Mouse (Mus musculus): ENCODE data around the gene Mapkapk3.
"Not testable (repeated sequence)": the region's sequence is repeated elsewhere in the genome, so short reads cannot be mapped to it uniquely, and the experiment has no call there.

The Mapkapk3 gene

DNA sequence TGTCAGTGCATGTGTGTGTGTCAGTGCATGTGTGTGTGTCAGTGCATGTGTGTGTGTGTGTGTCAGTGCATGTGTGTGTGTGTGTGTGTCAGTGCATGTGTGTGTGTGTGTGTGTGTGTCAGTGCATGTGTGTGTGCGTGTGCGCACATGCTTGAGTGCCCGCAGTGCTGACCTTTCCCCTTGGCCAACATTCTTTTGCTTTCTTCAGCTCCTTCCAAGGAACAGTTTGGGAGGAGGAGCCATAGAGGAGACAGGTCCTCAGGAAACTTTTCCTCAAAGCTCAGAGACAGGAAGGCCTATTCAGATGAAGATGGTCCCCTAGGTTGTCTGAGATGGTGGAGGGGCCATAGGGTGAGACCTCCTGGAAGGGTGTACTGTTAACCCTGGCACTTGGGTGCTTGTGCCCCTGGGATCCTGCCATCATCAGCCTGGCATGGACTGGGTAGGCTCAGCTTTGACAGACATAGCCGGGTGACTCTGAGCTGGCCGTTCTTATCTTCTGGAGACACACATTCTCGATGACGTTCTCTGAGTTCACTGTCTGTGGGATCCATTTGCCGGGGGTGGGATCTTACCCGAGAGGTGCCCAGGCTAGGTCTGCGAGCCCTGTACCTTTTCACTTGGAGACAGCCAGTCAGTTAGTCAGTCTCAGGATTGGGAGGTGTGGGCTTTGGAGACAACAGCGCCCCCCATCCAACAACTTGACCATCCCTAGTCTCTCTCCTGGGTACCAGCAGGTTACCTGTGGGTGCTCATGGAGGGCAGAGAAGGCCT is 17.6 kb upstream of the Mapkapk3 start:
- DNase-seq (ENCODE audit: low spot score) = peak; percentile 22

DNA sequence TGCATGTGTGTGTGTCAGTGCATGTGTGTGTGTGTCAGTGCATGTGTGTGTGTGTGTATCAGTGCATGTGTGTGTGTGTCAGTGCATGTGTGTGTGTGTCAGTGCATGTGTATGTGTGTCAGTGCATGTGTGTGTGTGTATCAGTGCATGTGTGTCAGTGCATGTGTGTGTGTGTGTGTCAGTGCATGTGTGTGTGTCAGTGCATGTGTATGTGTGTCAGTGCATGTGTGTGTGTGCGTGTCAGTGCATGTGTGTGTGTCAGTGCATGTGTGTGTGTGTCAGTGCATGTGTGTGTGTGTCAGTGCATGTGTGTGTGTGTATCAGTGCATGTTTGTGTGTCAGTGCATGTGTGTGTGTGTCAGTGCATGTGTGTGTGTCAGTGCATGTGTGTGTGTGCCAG is 17.0 kb upstream of the Mapkapk3 start:
- DNase-seq (ENCODE audit: low spot score) = not testable (repeated sequence)

DNA sequence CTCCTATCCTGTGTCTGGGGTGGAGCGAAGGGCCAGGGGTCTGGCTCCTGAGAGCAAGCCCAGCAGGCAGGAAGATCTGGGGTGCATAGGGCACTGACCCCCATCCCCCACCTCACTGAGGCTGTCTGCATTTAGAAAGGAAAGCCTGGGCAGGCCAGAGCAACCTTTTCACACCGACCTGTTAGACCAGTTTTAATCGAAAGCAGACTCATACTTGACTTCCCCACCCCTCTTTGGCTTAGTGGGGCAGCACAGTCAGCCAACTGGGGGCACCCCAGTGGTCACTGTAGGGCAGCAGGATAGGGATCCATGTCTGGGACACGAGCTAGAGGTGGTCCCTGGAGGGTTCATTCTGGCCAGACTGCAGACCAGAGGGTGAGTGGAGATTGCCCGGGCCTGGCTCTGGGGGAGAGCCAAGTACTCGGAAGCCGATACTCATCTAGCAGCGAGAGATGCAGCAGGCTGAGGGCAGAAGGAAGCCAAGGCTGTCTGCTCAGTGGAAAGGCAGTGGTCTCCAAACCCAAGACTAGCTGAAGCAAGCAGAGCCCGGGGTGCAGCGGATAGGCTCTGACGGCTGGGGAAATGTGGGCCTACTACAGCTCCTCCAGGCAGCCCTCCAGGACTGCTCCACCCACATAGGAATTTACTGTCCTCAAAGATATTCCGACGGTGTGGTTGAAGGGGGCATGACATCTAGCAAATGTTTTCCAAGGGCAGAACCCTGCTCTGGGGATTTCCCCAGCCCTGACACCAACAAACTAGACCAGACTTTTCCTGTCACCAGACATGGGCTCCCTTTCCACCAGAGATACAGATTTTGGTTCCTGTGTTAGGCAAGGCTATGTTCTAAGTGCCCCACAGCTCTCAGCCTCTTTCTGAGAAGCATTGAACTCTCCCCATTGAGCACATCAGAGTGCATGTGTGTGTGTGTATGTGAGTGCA is 16.2 kb upstream of the Mapkapk3 start:
- no peak for DNase-seq (ENCODE audit: low spot score)

DNA sequence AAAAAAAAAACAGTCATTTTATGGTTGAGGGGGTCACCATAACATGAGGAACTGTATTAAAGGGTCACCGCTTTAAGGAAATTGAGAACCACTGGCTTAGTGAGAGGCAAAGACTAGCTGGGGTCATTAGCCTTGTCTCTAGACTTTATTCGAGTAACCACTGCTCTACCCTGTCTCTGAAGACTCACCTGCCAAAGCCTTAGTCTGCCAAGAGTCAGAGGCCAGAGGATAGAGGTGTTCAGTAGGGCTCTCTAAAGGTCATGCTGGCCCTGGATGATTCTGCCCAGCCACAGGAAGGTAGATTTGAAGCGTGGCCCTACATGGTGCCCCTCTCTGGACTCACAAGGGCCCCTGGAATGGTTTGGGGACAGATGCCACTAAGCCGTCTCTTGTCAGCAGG is 15.3 kb upstream of the Mapkapk3 start:
- DNase-seq (ENCODE audit: low spot score) = no peak

DNA sequence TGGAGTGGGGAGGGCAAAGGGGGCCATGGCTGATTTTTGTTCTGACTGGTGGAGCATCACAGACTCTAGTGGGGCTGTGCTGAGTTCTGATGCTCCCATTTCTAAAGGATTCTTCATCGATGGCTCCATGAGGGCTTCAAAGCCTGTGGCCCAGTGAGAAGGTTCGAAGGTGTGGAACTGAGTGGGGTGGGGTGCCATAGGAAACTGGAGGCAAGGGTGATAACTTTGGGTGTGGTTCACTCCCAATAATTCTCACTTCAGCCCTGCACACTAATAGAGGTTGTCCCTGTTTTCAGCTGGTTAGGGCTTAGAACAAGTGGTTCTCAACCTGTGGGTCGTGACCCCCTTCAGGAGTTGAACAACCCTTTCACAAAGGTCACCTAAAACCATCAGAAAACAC is 14.7 kb upstream of the Mapkapk3 start:
- no peak for DNase-seq (ENCODE audit: low spot score)

DNA sequence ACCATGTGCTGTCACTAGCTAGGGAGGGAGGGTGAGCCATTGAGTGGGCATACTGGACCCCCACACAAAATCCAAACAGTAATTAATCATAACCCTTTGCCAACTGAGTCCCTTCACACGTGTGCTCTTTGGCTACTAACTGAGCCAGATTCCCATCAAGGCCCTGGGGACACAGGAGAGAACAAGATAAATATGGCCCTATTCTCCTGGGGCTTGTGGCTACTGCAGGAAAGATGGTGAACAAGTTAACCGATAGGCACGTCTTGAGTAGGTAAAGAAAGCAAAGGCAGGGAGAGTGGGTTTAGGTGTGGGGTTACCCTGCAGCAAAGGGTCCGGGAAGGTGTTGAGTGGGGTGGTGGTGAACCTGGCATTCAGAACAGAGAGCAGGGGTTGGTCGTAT is 14.2 kb upstream of the Mapkapk3 start:
- no peak for DNase-seq (ENCODE audit: low spot score)

DNA sequence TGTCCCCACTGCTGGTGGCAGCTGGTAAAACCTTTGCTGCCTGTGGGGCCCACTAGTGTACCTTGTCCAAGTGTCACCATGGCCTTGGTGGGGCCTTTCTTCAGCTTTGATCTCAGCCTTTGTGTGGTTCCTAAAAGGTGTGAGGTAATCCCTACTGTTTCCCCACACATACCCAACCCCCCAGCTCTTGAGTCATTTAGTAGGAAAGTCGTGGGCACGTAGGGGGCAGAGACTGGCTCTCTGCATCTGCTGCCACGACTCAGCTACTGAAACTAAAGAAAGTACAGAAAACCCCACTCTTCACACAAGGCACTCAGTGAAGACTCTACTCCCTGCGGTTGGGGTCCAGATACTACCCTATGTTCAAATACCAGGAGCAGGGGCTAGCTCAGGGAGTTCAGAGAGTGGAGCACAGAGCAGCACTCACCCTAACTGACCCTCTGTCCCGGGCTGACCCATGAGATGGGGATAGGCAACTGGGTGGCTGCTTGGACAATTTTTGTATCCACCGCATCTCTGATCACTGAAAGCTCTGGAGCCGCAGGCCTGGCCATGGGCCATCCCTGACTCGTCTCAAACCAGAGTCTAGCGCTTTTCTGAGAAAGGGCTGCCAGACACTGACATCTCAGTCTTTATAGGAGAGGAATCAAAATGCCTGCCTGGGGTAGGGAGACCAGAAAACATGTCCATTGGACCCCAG is 13.6 kb upstream of the Mapkapk3 start:
- DNase-seq (ENCODE audit: low spot score) = no peak

DNA sequence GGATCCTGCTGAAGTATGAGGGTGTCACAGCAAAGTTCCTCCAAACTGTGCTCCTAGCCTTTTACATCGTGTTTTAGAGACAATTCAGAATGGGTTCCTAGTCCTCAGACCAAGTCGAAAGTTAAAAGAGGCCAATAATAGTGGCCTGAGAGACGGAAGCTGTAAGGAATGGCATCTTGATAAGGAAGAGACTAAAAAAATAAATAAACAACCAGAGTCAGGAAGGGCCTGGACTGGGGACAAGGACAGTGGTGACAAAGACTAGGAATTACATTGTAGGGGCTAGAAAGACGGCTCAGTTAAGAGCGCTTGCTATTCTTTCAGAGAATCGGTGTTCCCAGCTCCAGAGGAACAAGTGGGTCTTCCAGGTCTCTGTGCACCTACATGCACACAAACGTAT is 12.9 kb upstream of the Mapkapk3 start:
- DNase-seq (ENCODE audit: low spot score) = peak; percentile 20

DNA sequence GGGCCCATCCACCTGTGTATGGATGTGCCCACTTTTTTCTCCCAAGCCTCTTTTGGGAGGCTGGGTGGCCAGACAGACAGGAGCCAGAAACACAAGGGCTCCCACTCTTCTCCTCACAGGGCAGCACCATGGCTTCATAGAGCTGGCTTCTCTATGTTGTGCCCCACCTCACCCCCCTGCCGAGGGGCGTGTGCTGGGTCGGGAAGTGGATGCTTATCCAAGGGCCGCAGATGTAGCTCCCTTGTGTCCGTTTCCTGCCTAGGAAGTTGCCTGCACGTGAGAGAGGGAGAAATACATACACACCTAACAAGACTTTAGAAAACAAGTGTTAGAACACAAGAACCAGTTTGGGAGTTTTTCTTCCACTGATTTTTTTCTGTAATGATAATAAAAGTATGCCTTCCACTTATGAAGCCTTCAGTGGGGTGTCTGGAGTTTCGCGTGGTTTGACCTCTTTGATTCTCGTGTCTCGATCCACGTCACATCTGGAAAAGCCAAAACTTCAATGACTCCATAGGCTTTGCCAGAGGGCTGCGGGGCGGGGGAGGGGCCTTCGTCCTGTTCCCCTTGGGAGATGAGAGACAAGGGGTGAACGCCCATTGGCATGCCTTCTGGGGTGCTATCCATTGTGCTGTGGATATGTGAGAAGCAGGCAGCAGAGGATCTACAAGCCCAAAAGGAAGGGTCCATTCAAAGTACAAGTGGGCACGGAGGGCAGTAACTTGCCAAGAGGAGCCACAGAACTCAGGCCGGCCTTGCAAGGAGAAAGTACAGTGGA is 12.1 kb upstream of the Mapkapk3 start:
- DNase-seq (ENCODE audit: low spot score) = no peak

DNA sequence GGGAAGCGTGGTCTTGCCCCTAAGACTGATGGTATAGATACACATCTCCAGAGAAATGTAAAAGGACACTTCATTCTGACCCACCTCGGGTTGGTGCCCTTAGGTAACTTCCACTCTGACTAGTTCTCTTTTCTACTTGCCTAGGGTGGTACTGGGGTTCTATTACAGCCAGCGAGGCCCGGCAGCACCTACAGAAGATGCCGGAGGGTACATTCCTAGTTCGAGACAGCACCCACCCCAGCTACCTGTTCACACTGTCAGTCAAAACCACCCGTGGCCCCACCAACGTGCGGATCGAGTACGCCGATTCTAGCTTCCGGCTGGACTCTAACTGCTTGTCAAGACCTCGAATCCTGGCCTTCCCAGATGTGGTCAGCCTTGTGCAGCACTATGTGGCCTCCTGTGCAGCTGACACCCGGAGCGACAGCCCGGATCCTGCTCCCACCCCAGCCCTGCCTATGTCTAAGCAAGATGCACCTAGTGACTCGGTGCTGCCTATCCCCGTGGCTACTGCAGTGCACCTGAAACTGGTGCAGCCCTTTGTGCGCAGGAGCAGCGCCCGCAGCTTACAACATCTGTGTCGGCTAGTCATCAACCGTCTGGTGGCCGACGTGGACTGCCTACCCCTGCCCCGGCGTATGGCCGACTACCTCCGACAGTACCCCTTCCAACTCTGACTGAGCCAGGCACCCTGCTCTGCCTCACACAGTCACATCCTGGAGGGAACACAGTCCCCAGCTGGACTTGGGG is 10.7 kb upstream of the Mapkapk3 start:
- no peak for DNase-seq (ENCODE audit: low spot score)

DNA sequence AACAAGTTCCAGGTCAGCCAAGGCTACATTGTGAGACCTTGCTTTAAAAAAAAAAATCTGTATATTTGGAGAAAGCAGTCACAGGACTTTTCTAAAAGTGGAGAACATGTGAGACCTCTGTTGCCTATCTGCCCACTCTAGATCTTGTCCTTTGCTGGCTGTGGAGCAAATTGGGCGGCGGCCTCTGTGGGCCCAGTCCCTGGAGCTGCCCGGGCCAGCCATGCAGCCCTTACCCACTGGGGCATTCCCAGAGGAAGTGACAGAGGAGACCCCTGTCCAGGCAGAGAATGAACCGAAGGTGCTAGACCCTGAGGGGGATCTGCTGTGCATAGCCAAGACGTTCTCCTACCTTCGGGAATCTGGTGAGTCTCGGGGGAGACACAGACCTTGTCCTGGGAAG is 10.1 kb upstream of the Mapkapk3 start:
- DNase-seq (ENCODE audit: low spot score) = no peak

DNA sequence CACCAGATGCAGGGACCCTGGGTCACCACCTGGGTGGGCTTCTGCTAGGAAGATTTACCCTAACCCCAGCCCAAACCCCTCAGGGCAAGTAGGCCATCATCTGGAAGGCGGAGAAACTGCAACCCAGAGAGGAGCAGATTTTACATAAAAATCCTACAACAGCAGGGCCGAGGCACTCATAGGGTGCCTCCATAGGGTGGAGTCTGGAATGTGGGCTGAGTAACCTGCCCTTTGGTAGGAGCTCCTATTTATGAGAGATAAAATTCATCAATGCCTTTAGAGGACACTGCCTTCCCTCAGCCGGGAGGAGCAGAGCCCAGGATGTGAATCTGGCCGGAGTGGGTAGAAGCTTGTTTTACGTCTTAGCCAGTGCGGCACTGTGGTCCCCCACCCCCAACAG is 9.2 kb upstream of the Mapkapk3 start:
- DNase-seq (ENCODE audit: low spot score) = no peak

DNA sequence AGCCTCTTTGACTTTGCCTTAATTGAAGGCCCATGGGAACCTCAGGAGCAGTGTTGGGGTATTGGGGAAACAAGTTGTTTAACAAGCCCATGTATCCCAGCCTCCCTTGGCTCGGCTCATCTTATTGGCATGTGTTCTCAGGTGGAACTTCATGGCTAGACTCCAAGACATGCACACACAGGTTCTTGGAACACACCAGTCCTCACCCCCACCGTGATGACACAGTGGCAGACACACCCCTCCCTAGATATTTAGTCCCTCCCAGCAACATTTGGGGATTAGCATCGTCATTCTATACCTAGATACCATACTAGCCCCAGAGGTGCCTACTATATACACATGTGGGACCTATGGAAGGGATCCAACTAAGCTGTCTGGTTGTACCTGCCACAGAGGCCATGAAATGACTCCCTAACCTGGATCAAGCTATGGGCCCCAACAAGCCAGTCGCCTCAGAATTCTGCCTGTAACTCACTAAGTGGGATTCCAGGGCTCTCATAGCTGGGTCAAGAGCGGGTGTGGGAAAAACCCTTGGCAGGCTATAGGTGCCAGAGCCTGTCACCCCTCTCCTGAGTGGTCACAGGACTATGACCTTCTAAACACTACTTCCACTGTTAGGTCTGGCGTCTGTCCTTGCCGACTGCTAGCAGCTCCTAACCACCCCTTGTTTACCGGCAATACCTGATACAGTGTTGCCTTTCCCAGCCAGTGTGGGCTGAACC is 8.5 kb upstream of the Mapkapk3 start:
- no peak for DNase-seq (ENCODE audit: low spot score)

DNA sequence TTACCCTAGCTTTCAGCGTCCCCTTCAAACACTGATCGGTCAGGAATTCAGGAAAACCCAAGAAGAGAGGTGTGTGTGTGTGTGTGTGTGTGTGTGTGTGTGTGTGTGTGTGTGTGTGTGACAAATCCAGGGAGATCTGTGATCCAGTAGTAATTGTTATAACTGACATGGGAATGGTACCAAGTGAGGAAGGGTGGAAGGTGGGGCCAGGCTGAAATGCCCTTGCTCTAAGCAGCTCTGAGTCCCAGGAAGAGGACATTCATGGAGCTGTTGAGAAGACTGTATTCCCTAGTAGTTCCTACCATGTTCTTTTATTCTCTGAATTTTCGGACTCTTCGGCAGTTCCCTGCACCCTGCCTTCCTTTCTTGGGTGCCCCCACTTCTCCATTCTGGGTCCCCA is 8.0 kb upstream of the Mapkapk3 start:
- no peak for DNase-seq (ENCODE audit: low spot score)

DNA sequence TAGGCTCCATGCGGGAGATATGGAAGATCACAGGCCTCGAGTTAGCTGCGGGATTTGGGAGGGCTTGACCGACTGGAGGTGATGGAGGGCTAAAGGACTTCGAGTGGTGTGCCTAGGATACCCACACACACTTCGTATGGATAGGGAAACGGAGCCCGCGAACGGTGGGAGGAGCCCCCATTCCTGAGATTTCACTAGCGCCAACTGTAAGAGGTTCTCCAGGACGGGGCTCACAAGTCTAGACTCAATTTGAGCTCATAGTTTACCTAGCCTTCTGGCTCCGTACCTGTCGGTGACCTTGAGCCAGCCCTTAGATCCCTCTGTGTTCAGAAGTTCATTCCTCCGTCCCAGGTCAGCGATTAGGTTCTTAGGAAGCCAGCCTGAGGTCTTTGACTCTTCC is 7.4 kb upstream of the Mapkapk3 start:
- no peak for DNase-seq (ENCODE audit: low spot score)

DNA sequence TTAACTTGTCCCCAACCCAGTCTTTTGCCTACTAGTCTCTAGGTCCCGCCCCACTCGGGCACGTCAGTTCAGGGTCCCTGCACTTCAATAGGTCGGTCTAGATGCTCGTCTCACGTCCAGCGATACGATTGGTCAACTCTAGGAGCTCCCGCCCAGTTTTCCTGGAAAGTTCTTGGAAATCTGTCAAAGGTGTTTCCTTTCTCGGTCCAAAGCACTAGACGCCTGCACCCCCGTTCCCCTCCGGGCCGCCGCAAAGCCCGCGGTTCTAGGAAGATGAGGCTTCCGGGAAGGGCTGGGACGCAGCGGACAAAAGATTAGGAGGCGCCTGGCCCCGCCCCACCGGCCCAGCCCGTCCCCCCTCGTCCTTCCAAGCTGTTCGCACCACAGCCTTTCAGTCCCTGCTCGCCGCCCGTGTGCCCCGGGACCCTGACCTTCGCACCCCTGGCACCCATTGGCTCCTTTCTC is 6.9 kb upstream of the Mapkapk3 start:
- peak; percentile 97 for DNase-seq (ENCODE audit: low spot score)

DNA sequence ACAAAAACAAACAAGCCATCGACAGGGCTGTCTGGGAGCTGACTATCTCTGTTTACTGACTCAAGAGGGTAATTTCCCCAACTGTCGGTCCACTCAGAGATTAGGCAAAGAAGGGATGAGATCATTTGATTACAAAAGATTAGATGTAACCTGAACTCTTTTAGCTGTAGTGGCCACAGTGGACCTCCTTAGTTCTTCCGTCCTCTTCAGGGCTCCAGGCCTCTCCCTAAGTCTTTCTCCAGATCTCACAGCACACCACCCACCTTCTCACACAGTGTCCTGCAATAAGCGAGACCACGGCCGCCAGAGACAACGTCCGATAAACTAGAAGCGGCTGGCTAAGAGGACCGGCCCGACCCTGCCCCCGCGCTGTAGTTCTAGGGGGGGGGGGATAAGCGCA is 6.4 kb upstream of the Mapkapk3 start:
- no peak for DNase-seq (ENCODE audit: low spot score)

DNA sequence AAGGTAGTCTGAATTCAATTTTAAA is 6.2 kb upstream of the Mapkapk3 start, which contains the start of gene Cish:
Cish (plus strand) TSS at position 11 of the 25 bp plus-strand sequence.
- no peak for DNase-seq (ENCODE audit: low spot score)

DNA sequence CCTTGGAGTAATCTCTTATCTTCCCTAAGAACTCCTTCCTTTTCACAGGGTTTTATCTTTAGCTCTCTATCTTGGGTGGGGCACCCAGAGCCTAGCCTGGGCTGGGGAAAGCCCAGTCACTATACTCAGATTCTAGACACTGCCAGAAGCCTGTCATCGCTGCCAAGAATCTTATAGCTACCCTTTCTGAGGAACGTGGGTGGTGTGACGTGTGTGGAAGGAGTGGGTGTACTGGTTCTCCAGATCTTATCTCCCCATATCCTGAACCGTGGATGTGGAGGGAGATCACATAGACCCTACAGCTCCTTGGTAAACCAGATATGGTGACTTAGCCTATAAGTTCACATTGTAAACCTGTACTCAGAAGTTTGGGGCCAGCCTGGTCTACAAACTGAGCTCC is 5.9 kb upstream of the Mapkapk3 start:
- no peak for DNase-seq (ENCODE audit: low spot score)

DNA sequence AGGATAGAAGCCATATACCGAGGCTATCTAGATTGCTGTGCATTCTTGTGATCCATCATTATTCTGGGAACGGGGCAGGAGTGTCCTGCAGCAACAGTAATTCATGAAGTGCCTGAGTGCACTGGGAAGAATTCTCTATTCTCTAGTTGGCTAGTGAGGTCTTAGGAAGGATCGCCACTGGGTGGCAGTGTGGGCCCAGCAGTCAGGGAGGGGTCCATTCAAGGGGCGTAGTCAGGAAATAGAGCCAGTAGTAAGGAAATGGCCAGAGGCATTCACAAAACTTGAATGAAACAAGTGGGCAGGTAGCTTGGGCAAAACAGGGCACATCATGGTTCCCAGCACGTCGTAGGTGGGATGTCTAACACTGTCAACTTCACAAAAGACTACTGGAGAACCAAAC is 4.6 kb upstream of the Mapkapk3 start:
- DNase-seq (ENCODE audit: low spot score) = peak; percentile 75

DNA sequence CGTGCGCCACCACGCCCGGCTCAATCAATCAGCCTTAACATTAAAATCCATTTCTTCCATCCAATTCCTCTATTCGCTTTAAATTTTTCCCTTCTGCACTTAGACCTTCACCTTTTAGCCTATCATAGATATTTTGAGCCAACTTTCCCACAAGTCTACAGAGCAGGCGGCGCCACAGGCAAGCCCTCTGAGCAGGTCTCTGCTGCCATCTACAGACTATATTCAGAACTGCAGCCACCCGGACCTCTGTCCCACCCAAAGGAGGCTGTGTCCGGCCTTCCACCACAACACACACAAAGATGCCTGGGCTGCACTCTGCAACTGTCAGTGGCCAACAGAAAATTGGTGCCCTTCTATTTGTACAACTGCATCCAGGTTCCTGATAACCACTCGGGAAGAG is 1.2 kb upstream of the Mapkapk3 start:
- DNase-seq (ENCODE audit: low spot score) = peak; percentile 66
